Mouse (Mus musculus): ENCODE data around the gene Arid1b.

DNA sequence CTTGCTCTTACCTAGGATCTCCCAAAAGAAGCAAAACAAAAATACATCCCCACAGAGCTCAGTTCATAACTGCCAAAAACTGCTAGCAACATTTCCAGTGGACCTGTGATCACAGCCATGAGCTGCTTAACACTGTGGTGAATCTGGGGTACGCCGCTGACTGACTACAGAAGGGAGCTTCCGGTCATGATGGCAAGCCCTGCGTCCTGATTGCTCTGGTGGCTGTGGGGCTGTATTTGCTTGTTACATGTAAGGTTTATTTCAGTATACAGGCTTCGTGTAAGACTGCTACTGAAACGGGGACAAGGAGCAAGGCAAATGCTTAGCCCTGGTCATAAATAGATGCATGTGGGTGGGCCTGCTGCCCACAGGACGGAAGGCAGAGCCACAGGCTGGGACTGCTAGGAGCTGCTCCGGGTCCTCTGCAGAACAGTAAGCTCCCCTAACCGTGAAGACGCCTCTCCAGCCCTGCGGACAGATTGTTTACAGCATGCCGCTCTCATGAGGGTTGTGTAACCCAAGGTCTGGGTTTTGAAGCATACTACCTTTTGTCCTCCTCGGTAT, 291.8 kb downstream of the Arid1b start:
- no peak for TF ChIP-seq CTCF (IDR thresholded peaks at IDR 0.05; ENCODE audit: low read depth, low read length)
- TF ChIP-seq POLR2A (IDR thresholded peaks at IDR 0.05; ENCODE audit: extremely low read depth, insufficient read depth, low read length), result no peak
